Mouse (Mus musculus): ENCODE measurements around the gene Arl13b. TPM values are rescaled to one million over a fixed set of nuclear protein-coding genes. Genes with fewer than 3 reads are reported as not detected.

Gene Arl13b
- total RNA-seq (2017): 10.9 and 21.3 TPM in 2 replicates

DNA sequence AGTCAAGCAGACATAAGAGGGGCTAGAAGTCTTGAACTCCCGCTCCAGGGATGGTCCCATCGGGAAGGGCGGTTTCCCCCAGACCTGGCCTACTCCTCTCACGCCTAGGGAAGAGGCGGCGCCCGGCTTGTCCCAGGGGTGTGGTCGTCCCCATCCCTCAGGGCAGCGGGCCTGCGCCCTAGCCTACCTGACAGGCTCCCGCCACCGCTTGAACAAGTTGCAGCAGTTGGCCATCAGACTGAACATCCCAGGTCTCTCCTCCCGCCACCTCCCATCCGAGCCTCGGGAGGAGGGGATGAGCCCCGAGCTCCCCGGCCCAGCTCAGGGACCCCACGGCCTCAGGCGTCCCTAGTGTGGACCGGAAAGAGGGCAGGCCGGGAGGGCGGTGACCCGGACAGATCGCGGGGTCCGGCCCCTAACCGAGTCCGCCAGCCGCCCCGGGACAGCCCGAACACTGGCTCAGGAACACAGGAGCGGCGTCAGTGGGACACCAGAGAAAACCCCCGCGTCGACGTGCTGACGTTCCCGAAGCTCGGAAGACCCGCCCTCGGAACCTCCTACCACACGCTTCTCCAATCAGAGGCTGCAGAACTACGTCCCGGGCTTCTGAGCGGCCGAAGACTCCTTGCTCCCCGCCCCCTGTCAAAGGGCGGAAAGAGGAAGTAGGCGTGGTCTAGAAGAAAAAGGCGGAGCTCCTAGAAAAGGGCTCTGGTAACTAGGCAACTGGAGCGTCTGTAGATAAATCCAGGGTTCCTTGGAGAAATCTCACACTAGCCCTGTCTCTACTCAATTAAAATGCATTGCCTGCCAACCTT is at the start of gene Arl13b:
Gene Arl13b (minus strand): TSS at position 543 of the 815 bp plus-strand sequence.
- peak; percentile 100 for ATAC-seq (replicated peaks in 1 of 2; ENCODE audit: insufficient read depth in 1 of 2, low FRiP score in 2 of 2, low TSS enrichment in 1 of 2, low read depth in 1 of 2, poor library complexity in 2 of 2, severe bottlenecking in 2 of 2)

- peak; percentile 74 to 85 for ATAC-seq (replicated peaks in 1 of 2; ENCODE audit: insufficient read depth in 1 of 2, low FRiP score in 2 of 2, low TSS enrichment in 1 of 2, low read depth in 1 of 2, poor library complexity in 2 of 2, severe bottlenecking in 2 of 2)
Observed at GRCm38 (mm10) chr16:62895824-62896223, 49.0 kb upstream of the Arl13b start.

DNA sequence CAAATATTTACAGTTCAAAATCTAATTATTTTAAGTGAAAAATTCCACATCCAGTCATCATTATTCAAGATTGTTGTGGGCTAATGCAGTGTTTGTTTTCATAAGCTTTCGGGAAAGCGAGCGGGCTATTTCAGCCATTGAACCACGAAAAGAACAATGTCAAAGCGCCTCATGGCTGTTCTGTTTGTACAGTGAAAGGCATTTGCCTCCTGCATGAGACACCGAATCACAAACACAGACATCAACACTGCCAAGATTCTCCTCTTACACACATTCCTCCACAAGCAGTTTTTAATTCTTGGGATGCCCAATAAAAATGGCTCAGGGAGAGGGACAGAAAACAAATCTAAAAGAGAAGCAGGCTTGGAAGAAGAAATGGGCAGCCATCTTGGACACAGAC is 27.2 kb upstream of the Arl13b start:
- no peak for ATAC-seq (replicated peaks in 1 of 2; ENCODE audit: insufficient read depth in 1 of 2, low FRiP score in 2 of 2, low TSS enrichment in 1 of 2, low read depth in 1 of 2, poor library complexity in 2 of 2, severe bottlenecking in 2 of 2)

GRCm38 (mm10) chr16:62873180-62873579 is 26.3 kb upstream of the Arl13b start:
- ATAC-seq (replicated peaks in 1 of 2; ENCODE audit: insufficient read depth in 1 of 2, low FRiP score in 2 of 2, low TSS enrichment in 1 of 2, low read depth in 1 of 2, poor library complexity in 2 of 2, severe bottlenecking in 2 of 2): no peak

- no peak for ATAC-seq (replicated peaks in 1 of 2; ENCODE audit: insufficient read depth in 1 of 2, low FRiP score in 2 of 2, low TSS enrichment in 1 of 2, low read depth in 1 of 2, poor library complexity in 2 of 2, severe bottlenecking in 2 of 2)
Observed at GRCm38 (mm10) chr16:62872688-62873117, 25.9 kb upstream of the Arl13b start.

GRCm38 (mm10) chr16:62861455-62861854 is 14.6 kb upstream of the Arl13b start:
- no peak for ATAC-seq (replicated peaks in 1 of 2; ENCODE audit: insufficient read depth in 1 of 2, low FRiP score in 2 of 2, low TSS enrichment in 1 of 2, low read depth in 1 of 2, poor library complexity in 2 of 2, severe bottlenecking in 2 of 2)

DNA sequence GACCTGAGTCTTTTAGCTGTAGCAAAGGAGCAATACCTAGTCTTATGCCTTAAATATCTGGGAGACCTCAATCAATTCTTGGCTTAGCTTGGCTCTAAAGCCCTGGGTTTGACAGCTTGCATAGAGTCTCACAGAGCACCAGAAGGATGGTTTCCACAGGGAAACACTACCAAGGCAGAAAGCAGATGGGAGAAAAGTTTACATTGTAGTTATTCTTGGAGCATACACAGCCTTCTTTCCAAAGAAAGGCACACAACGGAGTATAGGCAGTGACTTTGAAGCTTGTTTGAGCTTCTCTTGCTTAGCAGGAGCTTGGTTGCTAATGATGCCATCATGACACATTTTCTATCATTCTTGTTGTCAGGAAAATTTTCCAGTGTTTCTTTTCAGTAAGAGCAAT is 13.3 kb upstream of the Arl13b start:
- ATAC-seq (replicated peaks in 1 of 2; ENCODE audit: insufficient read depth in 1 of 2, low FRiP score in 2 of 2, low TSS enrichment in 1 of 2, low read depth in 1 of 2, poor library complexity in 2 of 2, severe bottlenecking in 2 of 2): no peak

GRCm38 (mm10) chr16:62858018-62858417 is 11.2 kb upstream of the Arl13b start:
- ATAC-seq (replicated peaks in 1 of 2; ENCODE audit: insufficient read depth in 1 of 2, low FRiP score in 2 of 2, low TSS enrichment in 1 of 2, low read depth in 1 of 2, poor library complexity in 2 of 2, severe bottlenecking in 2 of 2): peak in 1 of 2 experiments; percentile 60; a peak in 1 of 4 replicates

- no peak for ATAC-seq (replicated peaks in 1 of 2; ENCODE audit: insufficient read depth in 1 of 2, low FRiP score in 2 of 2, low TSS enrichment in 1 of 2, low read depth in 1 of 2, poor library complexity in 2 of 2, severe bottlenecking in 2 of 2)
Observed at GRCm38 (mm10) chr16:62857498-62857897, 10.7 kb upstream of the Arl13b start.

DNA sequence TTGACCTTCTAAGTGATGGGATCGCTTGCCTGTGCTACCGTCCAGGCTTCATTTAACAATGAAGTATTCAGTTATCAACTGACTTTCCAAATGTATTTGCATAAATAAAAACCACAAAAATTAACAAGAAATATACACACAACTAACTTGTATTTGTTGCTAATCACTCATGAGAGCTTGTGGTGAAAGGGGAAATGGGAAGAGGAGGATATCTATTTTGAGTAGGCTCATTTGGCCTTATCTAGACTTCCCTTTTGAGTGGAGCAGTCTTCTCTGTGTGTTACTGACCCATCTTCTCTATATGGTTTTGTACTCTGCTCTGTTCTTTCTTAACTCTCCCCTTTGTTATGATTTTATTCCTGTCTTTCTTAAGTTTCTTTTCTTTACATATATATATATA is 9.4 kb upstream of the Arl13b start:
- no peak for ATAC-seq (replicated peaks in 1 of 2; ENCODE audit: insufficient read depth in 1 of 2, low FRiP score in 2 of 2, low TSS enrichment in 1 of 2, low read depth in 1 of 2, poor library complexity in 2 of 2, severe bottlenecking in 2 of 2)

DNA sequence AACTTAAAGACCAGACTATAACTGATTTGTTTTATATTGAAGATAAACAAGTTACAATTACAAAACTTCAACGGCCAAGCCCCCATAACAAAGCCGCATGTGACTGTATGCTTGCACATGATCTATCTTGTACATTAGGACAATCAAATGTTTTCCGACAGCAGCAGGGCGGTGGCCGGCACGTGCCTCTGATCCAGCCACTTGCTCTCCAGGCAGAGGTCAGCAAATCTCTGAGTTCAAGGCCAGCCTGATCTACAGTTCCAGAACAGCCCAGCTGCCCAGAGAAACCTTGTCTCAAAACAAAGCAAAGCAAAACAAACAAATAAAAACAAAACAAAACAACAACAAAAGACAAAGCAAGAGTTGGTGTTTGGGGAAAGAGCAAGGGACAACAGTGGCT is 8.5 kb upstream of the Arl13b start:
- no peak for ATAC-seq (replicated peaks in 1 of 2; ENCODE audit: insufficient read depth in 1 of 2, low FRiP score in 2 of 2, low TSS enrichment in 1 of 2, low read depth in 1 of 2, poor library complexity in 2 of 2, severe bottlenecking in 2 of 2)

DNA sequence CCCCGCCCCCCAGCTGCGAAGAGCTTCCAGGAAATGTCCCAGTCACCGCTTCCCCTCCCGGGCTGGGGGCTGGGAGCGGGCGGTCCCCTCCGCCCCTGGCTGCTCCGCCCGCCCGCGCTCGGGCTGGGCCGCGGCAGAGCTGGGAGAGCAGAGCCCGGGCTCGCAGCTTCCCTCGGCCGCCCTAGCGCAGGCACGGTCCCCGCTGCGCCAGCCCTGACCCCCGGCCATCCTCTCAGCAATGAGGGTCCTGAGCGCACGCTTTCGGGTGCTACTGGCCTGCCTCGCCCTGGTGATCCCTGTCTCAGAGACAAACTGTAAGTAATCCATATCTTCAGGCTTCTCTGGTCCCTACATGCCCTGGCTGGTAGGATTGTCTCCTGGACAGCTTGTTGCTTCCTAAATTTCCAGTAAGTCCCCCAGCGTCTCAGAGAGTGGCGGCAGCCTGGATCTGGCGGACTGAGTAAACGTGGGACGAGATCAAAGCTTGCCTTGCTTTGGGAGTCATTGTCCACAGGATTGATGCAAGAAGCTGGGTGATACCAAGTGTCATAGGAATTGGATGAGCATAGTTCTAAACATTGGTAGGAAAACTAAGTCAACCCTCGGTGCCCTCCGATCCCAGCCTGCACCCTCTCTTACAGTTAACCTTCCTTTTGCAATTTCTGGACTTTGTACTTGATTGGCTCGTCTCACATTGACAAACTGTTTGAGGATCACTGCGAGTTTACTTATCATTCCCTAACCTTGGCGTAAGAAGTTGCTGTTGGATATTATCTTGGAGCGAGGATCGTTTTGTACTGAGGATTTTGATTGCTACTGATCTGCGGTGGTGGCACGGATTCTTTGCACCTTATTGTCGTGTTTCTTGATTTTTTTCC is 7.6 kb upstream of the Arl13b start, which contains the start of gene Pros1:
Gene Pros1 (plus strand): TSS at position 117 of the 878 bp plus-strand sequence.
- peak; percentile 72 to 74 for ATAC-seq (replicated peaks in 1 of 2; ENCODE audit: insufficient read depth in 1 of 2, low FRiP score in 2 of 2, low TSS enrichment in 1 of 2, low read depth in 1 of 2, poor library complexity in 2 of 2, severe bottlenecking in 2 of 2)

DNA sequence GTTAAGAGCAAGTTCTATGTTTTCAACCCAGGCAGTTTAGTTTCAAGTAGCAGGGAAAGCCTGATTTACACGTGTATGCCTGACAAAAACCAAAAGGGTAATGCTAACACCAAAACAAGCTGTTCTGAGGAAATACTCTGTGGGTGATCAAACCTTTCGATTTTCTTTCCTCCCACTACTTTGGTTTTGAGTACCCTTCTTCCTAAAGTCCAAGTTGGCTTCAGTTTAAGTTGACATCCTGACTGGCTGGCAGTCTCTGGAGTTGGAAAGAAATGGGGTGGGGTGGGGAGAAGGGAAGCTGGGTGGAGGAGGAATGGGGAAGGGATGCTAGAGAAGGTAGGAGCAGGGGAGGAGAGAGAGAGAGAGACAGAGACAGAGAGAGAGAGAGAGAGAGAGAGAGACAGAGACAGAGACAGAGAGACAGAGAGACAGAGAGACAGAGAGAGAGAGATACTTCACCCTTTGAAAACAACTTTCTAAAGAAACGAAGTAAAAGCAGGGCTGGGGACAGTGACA is 6.8 kb upstream of the Arl13b start:
- ATAC-seq (replicated peaks in 1 of 2; ENCODE audit: insufficient read depth in 1 of 2, low FRiP score in 2 of 2, low TSS enrichment in 1 of 2, low read depth in 1 of 2, poor library complexity in 2 of 2, severe bottlenecking in 2 of 2): 0 out of 4 replicates have a peak, but pooled peaks of 1 of the 2 experiments have one; percentile 19

DNA sequence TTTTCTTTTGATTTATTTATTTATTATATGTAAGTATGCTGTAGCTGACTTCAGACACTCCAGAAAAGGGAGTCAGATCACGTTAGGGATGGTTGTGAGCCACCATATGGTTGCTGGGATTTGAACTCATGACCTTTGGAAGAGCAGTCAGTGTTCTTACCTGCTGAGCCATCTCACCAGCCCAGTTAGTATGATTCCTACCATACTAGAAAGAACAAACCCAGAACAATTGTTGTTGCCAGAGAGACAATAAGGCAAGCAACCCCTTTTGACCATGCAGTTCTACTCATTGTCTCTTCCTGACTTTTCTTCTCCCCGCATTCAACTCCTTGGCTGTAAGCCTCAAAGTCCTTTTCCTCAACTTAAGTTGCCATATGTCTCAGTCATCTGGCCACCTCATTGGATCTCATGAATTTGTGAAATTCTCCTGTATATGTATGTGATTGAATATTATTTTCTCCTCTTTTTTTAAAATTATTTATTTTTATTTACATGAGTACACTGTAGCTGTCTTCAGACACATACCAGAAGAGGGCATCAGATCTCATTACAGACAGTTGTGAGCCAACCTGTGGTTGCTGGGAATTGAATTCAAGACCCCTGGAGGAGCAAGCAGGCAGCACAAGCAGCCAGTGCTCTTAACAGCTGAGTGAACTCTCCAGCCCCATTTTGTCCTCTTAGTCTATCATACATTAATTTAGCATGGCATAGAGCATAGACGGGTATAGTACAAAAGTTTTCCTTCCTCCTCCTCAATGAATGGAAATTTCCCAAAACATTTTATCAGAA is 5.8 kb upstream of the Arl13b start:
- no peak for ATAC-seq (replicated peaks in 1 of 2; ENCODE audit: insufficient read depth in 1 of 2, low FRiP score in 2 of 2, low TSS enrichment in 1 of 2, low read depth in 1 of 2, poor library complexity in 2 of 2, severe bottlenecking in 2 of 2)

GRCm38 (mm10) chr16:62845341-62845740 is 1.5 kb downstream of the Arl13b start:
- no peak for ATAC-seq (replicated peaks in 1 of 2; ENCODE audit: insufficient read depth in 1 of 2, low FRiP score in 2 of 2, low TSS enrichment in 1 of 2, low read depth in 1 of 2, poor library complexity in 2 of 2, severe bottlenecking in 2 of 2)

DNA sequence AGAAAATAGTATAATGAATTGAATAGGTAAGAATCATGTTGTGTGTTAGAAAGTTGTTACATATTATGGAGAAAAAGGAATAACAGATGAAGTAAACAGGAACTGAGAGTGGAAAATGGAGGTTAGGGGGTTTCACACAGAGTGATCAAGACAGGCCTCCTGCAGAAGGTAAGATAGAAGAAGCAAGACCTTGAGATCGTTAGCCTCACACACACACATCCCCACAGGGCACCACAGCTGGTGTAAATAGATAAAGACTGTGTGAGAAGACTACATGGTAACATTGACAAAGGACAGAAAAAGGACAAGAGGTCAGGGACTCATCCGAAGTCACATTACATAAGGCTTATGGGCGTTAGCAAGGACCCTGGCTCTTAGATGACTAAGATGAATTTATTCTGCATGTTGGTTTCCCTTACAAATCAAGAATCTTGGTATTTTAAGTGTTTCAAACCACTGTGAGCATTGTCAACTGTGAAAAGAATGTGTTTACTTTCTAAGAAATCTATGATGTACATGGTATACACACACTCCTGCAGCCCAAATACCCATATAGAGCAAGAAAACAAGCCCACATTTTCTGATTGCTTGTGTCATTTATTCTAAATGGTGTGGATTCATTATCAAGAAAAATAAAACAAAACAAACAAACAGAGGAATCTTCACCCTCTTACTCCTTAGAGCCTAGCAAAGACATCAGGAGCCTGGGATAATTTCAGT is 12.7 kb downstream of the Arl13b start:
- peak; percentile 25 to 47; a peak in 1 of 4 replicates for ATAC-seq (replicated peaks in 1 of 2; ENCODE audit: insufficient read depth in 1 of 2, low FRiP score in 2 of 2, low TSS enrichment in 1 of 2, low read depth in 1 of 2, poor library complexity in 2 of 2, severe bottlenecking in 2 of 2)

DNA sequence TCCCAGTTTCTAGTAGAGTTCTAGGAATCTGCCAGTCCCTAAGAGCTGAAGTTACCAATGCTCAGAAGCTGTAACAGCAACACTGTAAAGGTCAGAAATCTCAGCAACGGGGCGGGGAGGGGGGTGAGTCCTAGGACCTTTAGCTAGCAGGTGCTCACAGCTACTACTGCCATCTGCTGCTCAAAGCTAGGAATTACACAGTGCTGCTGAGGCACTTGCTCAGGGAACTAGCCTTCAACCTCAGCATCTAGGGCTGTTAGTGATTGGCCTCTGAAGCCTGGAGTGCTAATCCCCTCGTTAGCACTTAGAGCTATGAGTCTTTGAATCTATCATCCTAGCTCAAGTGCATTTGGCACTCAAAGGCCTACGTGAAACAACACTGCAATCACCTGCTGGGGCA is 14.4 kb downstream of the Arl13b start:
- ATAC-seq (replicated peaks in 1 of 2; ENCODE audit: insufficient read depth in 1 of 2, low FRiP score in 2 of 2, low TSS enrichment in 1 of 2, low read depth in 1 of 2, poor library complexity in 2 of 2, severe bottlenecking in 2 of 2): peak; percentile 93 to 96
